Mouse (Mus musculus) hindbrain, postnatal 0 days (tissue): ENCODE results near the gene Galntl6. TPM values are rescaled to one million over a fixed set of nuclear protein-coding genes. Genes with fewer than 3 reads are reported as not detected.

Experiments used
- ATAC-seq: fragments of 200-750 bp; cut with Nextera tagmentation; 2 replicates; pipeline ENCODE4 v1.8.0; 2017; ENCODE audit warnings: mild to moderate bottlenecking, moderate TSS enrichment, moderate library complexity
- DNase-seq: peaks from one replicate; pipeline ENCODE4 v3.0.0-alpha.2; 2015; ENCODE audit warnings: low spot score
- H3K27ac ChIP-seq: fragments of 300-500 bp; sonication (generic); 2 replicates; pipeline ENCODE4 v1.5.1; 2014; ENCODE audit warnings: mild to moderate bottlenecking
- H3K27me3 ChIP-seq: fragments of 300-500 bp; sonication (generic); 2 replicates; pipeline ENCODE4 v1.6.1; 2014; ENCODE audit warnings: low read length, mixed read lengths; ENCODE audit not compliant: insufficient read depth
- H3K36me3 ChIP-seq: fragments of 300-500 bp; sonication (generic); 2 replicates; pipeline ENCODE4 v1.6.1; 2014; ENCODE audit warnings: low read length, mixed read lengths; ENCODE audit not compliant: insufficient read depth
- H3K4me1 ChIP-seq: fragments of 300-500 bp; sonication (generic); 2 replicates; pipeline ENCODE4 v1.6.1; 2014; ENCODE audit warnings: antibody characterized with exemption, low read length, mixed read lengths; ENCODE audit not compliant: insufficient read depth
- H3K4me2 ChIP-seq: fragments of 300-500 bp; sonication (generic); 2 replicates; pipeline ENCODE4 v1.6.1; 2014; ENCODE audit warnings: low read depth, mild to moderate bottlenecking, low read length, moderate library complexity, mixed read lengths
- H3K4me3 ChIP-seq: fragments of 300-500 bp; sonication (generic); 2 replicates; pipeline ENCODE4 v1.5.1; 2014; ENCODE audit warnings: low read length
- H3K9ac ChIP-seq: fragments of 300-500 bp; sonication (generic); replicated peaks from 2 replicates; pipeline ENCODE4 v1.6.1; 2014; ENCODE audit warnings: mild to moderate bottlenecking, low read length, moderate library complexity, mixed read lengths
- H3K9me3 ChIP-seq: fragments of 300-500 bp; sonication (generic); 2 replicates; pipeline ENCODE4 v1.6.1; 2016; ENCODE audit warnings: low read length, mixed read lengths
- CTCF ChIP-seq: IDR thresholded peaks from 2 replicates; pipeline ENCODE4 v1.5.1; 2016; ENCODE audit warnings: antibody characterized with exemption, control low read depth, low read depth
- WGBS: fragments of 180-500 bp; shearing (Covaris S2); extraction: QIAGEN DNeasy Blood & Tissue Kit; methylation state at CpG from one replicate; pipeline ENCODE4 v1.1.7; 2014; 5-methylcytosine and 5-hydroxymethylcytosine counted together
- polyA plus RNA-seq: library from polyadenylated mRNA; unstranded; fragments of >200 nt; fragmentation: Nextera tagmentation; extraction: Ambion mirVana; gene quantifications from 2 replicates; pipeline ENCODE4 v1.2.1, GENCODE M21; 2015
- total RNA-seq: library from RNA; depleted of rRNA; stranded (reverse); fragments of >200 nt; gene quantifications from 2 replicates; pipeline ENCODE4 v1.2.3, GENCODE M21; 2014

The Galntl6 gene
- total and polyA plus RNA-seq, 2 experiments from 2014 or later: 16.5 to 26.5 TPM

- Histone ChIP-seq H3K36me3 (no peaks in the 10 kb centered on the region), H3K27ac (no peak overlapping the region), H3K9ac (no peak overlapping the region), H3K4me1 (no peaks in the 10 kb centered on the region), H3K4me2 (no peak overlapping the region), H3K9me3 (no peaks in the 10 kb centered on the region), H3K27me3 (no peaks in the 10 kb centered on the region), H3K4me3 (no peak overlapping the region)
- no peak for TF ChIP-seq CTCF
- ATAC-seq (no peak), DNase-seq (no peak)
- 88% methylated on average over 6 of the region's 6 CpGs for WGBS
Observed at GRCm38 (mm10) chr8:58084931-58085330, 827.5 kb downstream of the Galntl6 start.

GRCm38 (mm10) chr8:58081715-58082114 is 830.7 kb downstream of the Galntl6 start:
- no peaks in the 10 kb centered on the region for H3K4me1 ChIP-seq
- no peaks in the 10 kb centered on the region for H3K36me3 ChIP-seq
- H3K9me3 ChIP-seq: no peaks in the 10 kb centered on the region
- 81% methylated on average over 5 of the region's 5 CpGs for WGBS
- no peak for TF ChIP-seq CTCF
- no peak for ATAC-seq
- H3K4me3 ChIP-seq: no peak overlapping the region
- no peak for DNase-seq
- H3K9ac ChIP-seq: no peak overlapping the region
- no peaks in the 10 kb centered on the region for H3K27me3 ChIP-seq
- no peak overlapping the region for H3K4me2 ChIP-seq
- no peak overlapping the region for H3K27ac ChIP-seq

GRCm38 (mm10) chr8:58074611-58075010 is 837.8 kb downstream of the Galntl6 start:
- Histone ChIP-seq H3K4me3 (no peak overlapping the region), H3K36me3 (no peaks in the 10 kb centered on the region), H3K4me2 (no peak overlapping the region), H3K27ac (no peak overlapping the region), H3K27me3 (no peaks in the 10 kb centered on the region), H3K4me1 (no peaks in the 10 kb centered on the region), H3K9ac (no peak overlapping the region), H3K9me3 (no peaks in the 10 kb centered on the region)
- ATAC-seq (no peak), DNase-seq (no peak)
- WGBS: 75% methylated on average over 4 of the region's 4 CpGs
- TF ChIP-seq CTCF: no peak

GRCm38 (mm10) chr8:58073733-58074132 is 838.7 kb downstream of the Galntl6 start:
- no peak overlapping the region for H3K27ac ChIP-seq
- H3K36me3 ChIP-seq: no peaks in the 10 kb centered on the region
- H3K9me3 ChIP-seq: no peaks in the 10 kb centered on the region
- no peak for ATAC-seq
- no peaks in the 10 kb centered on the region for H3K4me1 ChIP-seq
- no peaks in the 10 kb centered on the region for H3K27me3 ChIP-seq
- H3K4me2 ChIP-seq: no peak overlapping the region
- TF ChIP-seq CTCF: no peak
- no peak overlapping the region for H3K4me3 ChIP-seq
- WGBS: 88% methylated on average over 1 of the region's 1 CpGs
- H3K9ac ChIP-seq: no peak overlapping the region
- no peak for DNase-seq

- H3K27me3 ChIP-seq: no peaks in the 10 kb centered on the region
- WGBS: 59% methylated on average over 3 of the region's 3 CpGs
- no peaks in the 10 kb centered on the region for H3K9me3 ChIP-seq
- no peak overlapping the region for H3K4me2 ChIP-seq
- H3K9ac ChIP-seq: no peak overlapping the region
- H3K4me1 ChIP-seq: no peaks in the 10 kb centered on the region
- no peak for DNase-seq
- no peak for TF ChIP-seq CTCF
- H3K36me3 ChIP-seq: no peaks in the 10 kb centered on the region
- ATAC-seq: no peak
- no peak overlapping the region for H3K27ac ChIP-seq
- H3K4me3 ChIP-seq: no peak overlapping the region
Observed at GRCm38 (mm10) chr8:58032271-58032670, 880.2 kb downstream of the Galntl6 start.

GRCm38 (mm10) chr8:58025558-58025957 is 886.9 kb downstream of the Galntl6 start:
- H3K4me3 ChIP-seq: no peak overlapping the region
- H3K4me1 ChIP-seq: no peaks in the 10 kb centered on the region
- no peaks in the 10 kb centered on the region for H3K27me3 ChIP-seq
- WGBS: 85% methylated on average over 4 of the region's 4 CpGs
- H3K9ac ChIP-seq: no peak overlapping the region
- DNase-seq: no peak
- H3K36me3 ChIP-seq: no peaks in the 10 kb centered on the region
- ATAC-seq: no peak
- H3K9me3 ChIP-seq: no peaks in the 10 kb centered on the region
- no peak overlapping the region for H3K4me2 ChIP-seq
- H3K27ac ChIP-seq: no peak overlapping the region
- TF ChIP-seq CTCF: no peak

GRCm38 (mm10) chr8:58025094-58025493 is 887.3 kb downstream of the Galntl6 start:
- H3K9me3 ChIP-seq: no peaks in the 10 kb centered on the region
- DNase-seq (no peak), ATAC-seq (no peak)
- H3K27ac ChIP-seq: no peak overlapping the region
- WGBS: 86% methylated on average over 1 of the region's 1 CpGs
- H3K36me3 ChIP-seq: no peaks in the 10 kb centered on the region
- no peak overlapping the region for H3K4me2 ChIP-seq
- H3K27me3 ChIP-seq: no peaks in the 10 kb centered on the region
- TF ChIP-seq CTCF: no peak
- H3K4me1 ChIP-seq: no peaks in the 10 kb centered on the region
- H3K4me3 ChIP-seq: no peak overlapping the region
- H3K9ac ChIP-seq: no peak overlapping the region
